Mouse (Mus musculus): ENCODE data around the gene Ppp2r5c. TPM values are rescaled to one million over a fixed set of nuclear protein-coding genes. Genes with fewer than 3 reads are reported as not detected.

Gene Ppp2r5c
- total and polyA plus RNA-seq, 2 experiments from 2014 or later = 169 to 191 TPM

- H3K9ac ChIP-seq = no peak overlapping the region
- H3K27ac ChIP-seq (ENCODE audit: low read depth, low read length) = no peak overlapping the region
- no peaks in the 10 kb centered on the region; the same call in 1 of the 2 replicates for H3K36me3 ChIP-seq (ENCODE audit: insufficient read depth)
- H3K4me1 ChIP-seq (ENCODE audit: insufficient read depth) = no peaks in the 10 kb centered on the region
- H3K9me3 ChIP-seq (ENCODE audit: low read length) = no peaks in the 10 kb centered on the region
- H3K4me2 ChIP-seq (ENCODE audit: low read depth) = no peak overlapping the region
- no peak for TF ChIP-seq CTCF (IDR thresholded peaks at IDR 0.05; ENCODE audit: low read depth)
- no peak overlapping the region for H3K4me3 ChIP-seq (ENCODE audit: low read depth, low read length)
- WGBS = 88% methylated on average over 8 of the region's 8 CpGs
- no peak for ATAC-seq
- H3K27me3 ChIP-seq (ENCODE audit: insufficient read depth, low read length) = no peaks in the 10 kb centered on the region
- no peak for DNase-seq
Observed at GRCm38 (mm10) chr12:110477906-110478305, 31.0 kb downstream of the Ppp2r5c start.

- Histone ChIP-seq H3K36me3 (ENCODE audit: insufficient read depth) (no peaks in the 10 kb centered on the region; the same call in 1 of the 2 replicates), H3K27ac (ENCODE audit: low read depth, low read length) (no peak overlapping the region), H3K9me3 (ENCODE audit: low read length) (no peaks in the 10 kb centered on the region), H3K9ac (no peak overlapping the region), H3K4me1 (ENCODE audit: insufficient read depth) (no peaks in the 10 kb centered on the region), H3K27me3 (ENCODE audit: insufficient read depth, low read length) (no peaks in the 10 kb centered on the region), H3K4me3 (ENCODE audit: low read depth, low read length) (no peak overlapping the region), H3K4me2 (ENCODE audit: low read depth) (no peak overlapping the region)
- no peak for TF ChIP-seq CTCF (IDR thresholded peaks at IDR 0.05; ENCODE audit: low read depth)
- WGBS = 64% methylated on average over 9 of the region's 9 CpGs
- no peak for DNase-seq
- ATAC-seq = no peak
Observed at GRCm38 (mm10) chr12:110478601-110479008, 31.7 kb downstream of the Ppp2r5c start.

DNA sequence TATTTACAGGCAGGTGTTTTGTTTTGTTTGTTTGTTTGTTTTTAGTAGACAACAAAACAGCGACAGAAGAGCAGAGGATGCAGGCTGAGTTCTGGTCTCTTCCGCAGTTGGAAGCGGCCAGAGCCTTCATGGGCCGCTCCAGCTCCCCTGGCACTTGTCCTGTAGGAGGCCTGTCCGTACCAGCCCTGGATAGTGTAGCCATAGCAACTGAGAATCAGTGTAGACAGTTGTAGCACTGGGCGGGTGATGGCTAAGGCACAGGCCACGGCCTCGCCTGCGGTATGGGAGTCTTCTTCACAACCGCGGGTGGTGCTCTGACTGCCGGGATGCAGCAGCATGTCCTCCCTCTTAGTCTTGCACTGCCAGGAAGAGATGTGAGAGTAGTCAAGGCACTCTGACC lies 32.3 kb downstream of the Ppp2r5c start:
- Histone ChIP-seq H3K36me3 (ENCODE audit: insufficient read depth) (no peaks in the 10 kb centered on the region), H3K4me1 (ENCODE audit: insufficient read depth) (no peaks in the 10 kb centered on the region), H3K9me3 (ENCODE audit: low read length) (no peaks in the 10 kb centered on the region), H3K27ac (ENCODE audit: low read depth, low read length) (no peak overlapping the region), H3K9ac (no peak overlapping the region), H3K4me3 (ENCODE audit: low read depth, low read length) (no peak overlapping the region), H3K4me2 (ENCODE audit: low read depth) (no peak overlapping the region), H3K27me3 (ENCODE audit: insufficient read depth, low read length) (no peaks in the 10 kb centered on the region)
- no peak for DNase-seq
- peak; percentile 45; the same call in 1 of the 2 replicates for ATAC-seq
- WGBS = 81% methylated on average over 12 of the region's 12 CpGs
- TF ChIP-seq CTCF (IDR thresholded peaks at IDR 0.05; ENCODE audit: low read depth) = no peak

- Histone ChIP-seq H3K4me3 (ENCODE audit: low read depth, low read length) (no peak overlapping the region), H3K4me2 (ENCODE audit: low read depth) (no peak overlapping the region), H3K9ac (no peak overlapping the region), H3K4me1 (ENCODE audit: insufficient read depth) (0 out of 2 replicates have a peak, but pooled peaks cover 3% of the 10 kb centered on the region), H3K36me3 (ENCODE audit: insufficient read depth) (no peaks in the 10 kb centered on the region), H3K9me3 (ENCODE audit: low read length) (no peaks in the 10 kb centered on the region), H3K27ac (ENCODE audit: low read depth, low read length) (no peak overlapping the region), H3K27me3 (ENCODE audit: insufficient read depth, low read length) (no peaks in the 10 kb centered on the region)
- no peak for ATAC-seq
- TF ChIP-seq CTCF (IDR thresholded peaks at IDR 0.05; ENCODE audit: low read depth) = no peak
- DNase-seq = no peak
- 77% methylated on average over 4 of the region's 4 CpGs for WGBS
Observed at GRCm38 (mm10) chr12:110480701-110481100, 33.8 kb downstream of the Ppp2r5c start.

GRCm38 (mm10) chr12:110483761-110484160 lies 36.8 kb downstream of the Ppp2r5c start:
- H3K27ac ChIP-seq (ENCODE audit: low read depth, low read length) = no peak overlapping the region
- H3K36me3 ChIP-seq (ENCODE audit: insufficient read depth) = no peaks in the 10 kb centered on the region
- peaks cover 14% of the 10 kb centered on the region; the same call in 1 of the 2 replicates for H3K4me1 ChIP-seq (ENCODE audit: insufficient read depth)
- DNase-seq (no peak), ATAC-seq (no peak)
- no peaks in the 10 kb centered on the region for H3K9me3 ChIP-seq (ENCODE audit: low read length)
- WGBS = 33% methylated on average over 6 of the region's 6 CpGs
- no peak for TF ChIP-seq CTCF (IDR thresholded peaks at IDR 0.05; ENCODE audit: low read depth)
- no peaks in the 10 kb centered on the region for H3K27me3 ChIP-seq (ENCODE audit: insufficient read depth, low read length)
- no peak overlapping the region for H3K9ac ChIP-seq
- no peak overlapping the region for H3K4me3 ChIP-seq (ENCODE audit: low read depth, low read length)
- H3K4me2 ChIP-seq (ENCODE audit: low read depth) = no peak overlapping the region

GRCm38 (mm10) chr12:110484824-110485584 lies 38.1 kb downstream of the Ppp2r5c start:
- H3K9ac ChIP-seq = peak overlapping the region; percentile 79
- no peaks in the 10 kb centered on the region; the same call in 1 of the 2 replicates for H3K36me3 ChIP-seq (ENCODE audit: insufficient read depth)
- peaks cover 14% of the 10 kb centered on the region; the same call in 1 of the 2 replicates for H3K4me1 ChIP-seq (ENCODE audit: insufficient read depth)
- ATAC-seq (peak; percentile 42), DNase-seq (no peak)
- 2% methylated on average over 17 of the region's 17 CpGs for WGBS
- no peaks in the 10 kb centered on the region for H3K27me3 ChIP-seq (ENCODE audit: insufficient read depth, low read length)
- H3K4me3 ChIP-seq (ENCODE audit: low read depth, low read length) = peak overlapping the region; percentile 77
- no peaks in the 10 kb centered on the region for H3K9me3 ChIP-seq (ENCODE audit: low read length)
- peak overlapping the region; percentile 98 for H3K27ac ChIP-seq (ENCODE audit: low read depth, low read length)
- no peak for TF ChIP-seq CTCF (IDR thresholded peaks at IDR 0.05; ENCODE audit: low read depth)
- peak overlapping the region; percentile 77 for H3K4me2 ChIP-seq (ENCODE audit: low read depth)

DNA sequence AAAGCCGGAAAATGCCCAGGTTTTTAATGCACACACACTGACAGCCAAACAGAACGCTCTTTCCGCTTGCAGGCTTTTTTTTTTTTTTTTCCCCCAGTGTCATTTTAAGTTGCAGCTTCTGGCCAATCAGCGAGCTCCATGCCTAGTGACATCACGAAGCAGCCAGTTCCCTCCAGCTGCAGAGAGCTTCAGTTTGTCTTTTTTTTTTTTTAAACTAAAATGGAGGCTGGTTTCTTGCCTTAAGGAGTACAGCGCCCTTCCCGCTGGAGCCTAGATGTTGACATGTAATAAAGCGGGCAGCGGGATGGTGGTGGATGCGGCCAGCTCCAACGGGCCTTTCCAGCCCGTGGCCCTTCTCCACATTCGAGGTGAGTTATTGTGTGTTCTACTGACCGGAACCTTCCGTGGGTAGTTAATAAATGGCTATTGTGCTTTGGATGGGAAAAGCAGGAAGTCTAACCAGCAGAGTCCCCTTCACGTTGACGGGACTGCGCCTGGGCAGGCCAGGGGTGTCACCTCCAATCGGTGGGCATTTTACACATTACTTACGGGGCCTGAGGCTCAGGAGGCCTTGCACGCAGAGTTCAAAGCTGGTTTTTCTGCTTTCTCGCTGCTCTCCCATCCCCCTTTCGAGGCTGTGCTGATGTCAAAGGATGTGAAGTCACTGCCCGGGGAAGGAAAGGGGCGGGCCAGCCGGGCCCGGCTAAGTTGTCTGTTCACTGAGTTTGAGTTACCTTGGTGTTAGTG lies 38.8 kb downstream of the Ppp2r5c start:
- Histone ChIP-seq H3K4me1 (ENCODE audit: insufficient read depth) (peaks cover 14% of the 10 kb centered on the region; the same call in 1 of the 2 replicates), H3K4me2 (ENCODE audit: low read depth) (peak overlapping the region; percentile 77), H3K27me3 (ENCODE audit: insufficient read depth, low read length) (no peaks in the 10 kb centered on the region), H3K9ac (peak overlapping the region; percentile 79), H3K36me3 (ENCODE audit: insufficient read depth) (no peaks in the 10 kb centered on the region; the same call in 1 of the 2 replicates), H3K27ac (ENCODE audit: low read depth, low read length) (peak overlapping the region; percentile 98), H3K9me3 (ENCODE audit: low read length) (no peaks in the 10 kb centered on the region), H3K4me3 (ENCODE audit: low read depth, low read length) (peak overlapping the region; percentile 77)
- peak; percentile 96 for ATAC-seq
- no peak for TF ChIP-seq CTCF (IDR thresholded peaks at IDR 0.05; ENCODE audit: low read depth)
- WGBS = under 1% methylated on average over 27 of the region's 27 CpGs
- peak; percentile 92 for DNase-seq
